Mouse (Mus musculus): ENCODE results near the gene Acyp2. TPM values are rescaled to one million over a fixed set of nuclear protein-coding genes. Genes with fewer than 3 reads are reported as not detected.

Gene Acyp2
- polyA plus RNA-seq, 1 experiment from 2014 or later: not detected

GRCm38 (mm10) chr11:30580008-30580407, 69.4 kb downstream of the Acyp2 start:
- H3K27me3 ChIP-seq: no peaks in the 10 kb centered on the region
- CTCF ChIA-PET: no interaction called here
- DNase-seq (ENCODE audit: low read depth, low spot score) (no peak), ATAC-seq (no peak)
- in situ Hi-C loops (cut with MboI; ENCODE audit: low pct_unique_long_range_greater_than_20kb): no loop called here
- POLR2A ChIA-PET: interaction anchor here (0.6 kb wide), 1 partner anchor 1273 kb away, joined by 3 read pairs; no protein-coding TSS in a partner anchor
- no peak for TF ChIP-seq CTCF (IDR thresholded peaks at IDR 0.05)

GRCm38 (mm10) chr11:30578931-30579330, 70.5 kb downstream of the Acyp2 start:
- in situ Hi-C loops (cut with MboI; ENCODE audit: low pct_unique_long_range_greater_than_20kb): no loop called here
- CTCF ChIA-PET: interaction anchor here (1.2 kb wide), 1 partner anchor 22 kb away, joined by 3 read pairs; no protein-coding TSS in a partner anchor
- DNase-seq (ENCODE audit: low read depth, low spot score) (no peak), ATAC-seq (no peak)
- no peak for TF ChIP-seq CTCF (IDR thresholded peaks at IDR 0.05)
- no peaks in the 10 kb centered on the region for H3K27me3 ChIP-seq
- POLR2A ChIA-PET: no interaction called here

GRCm38 (mm10) chr11:30572790-30573395, 76.5 kb downstream of the Acyp2 start:
- ChIA-PET CTCF (no interaction called here), POLR2A (no interaction called here)
- no peak for ATAC-seq
- DNase-seq (ENCODE audit: low read depth, low spot score): no peak
- in situ Hi-C loops (cut with MboI; ENCODE audit: low pct_unique_long_range_greater_than_20kb): no loop called here
- no peak for TF ChIP-seq CTCF (IDR thresholded peaks at IDR 0.05)
- no peaks in the 10 kb centered on the region for H3K27me3 ChIP-seq

GRCm38 (mm10) chr11:30570568-30570967, 78.8 kb downstream of the Acyp2 start:
- ChIA-PET POLR2A (no interaction called here), CTCF (no interaction called here)
- H3K27me3 ChIP-seq: no peaks in the 10 kb centered on the region
- DNase-seq (ENCODE audit: low read depth, low spot score): no peak
- TF ChIP-seq CTCF (IDR thresholded peaks at IDR 0.05): no peak
- ATAC-seq: no peak
- in situ Hi-C loops (cut with MboI; ENCODE audit: low pct_unique_long_range_greater_than_20kb): no loop called here

GRCm38 (mm10) chr11:30560215-30560614, 89.2 kb downstream of the Acyp2 start:
- no peak for ATAC-seq
- CTCF ChIA-PET: no interaction called here
- no peak for DNase-seq (ENCODE audit: low read depth, low spot score)
- in situ Hi-C loops (cut with MboI; ENCODE audit: low pct_unique_long_range_greater_than_20kb): no loop called here
- H3K27me3 ChIP-seq: no peaks in the 10 kb centered on the region
- POLR2A ChIA-PET: no interaction called here
- TF ChIP-seq CTCF (IDR thresholded peaks at IDR 0.05): no peak

GRCm38 (mm10) chr11:30553408-30553807, 96.0 kb downstream of the Acyp2 start:
- no peak for ATAC-seq
- H3K27me3 ChIP-seq: no peaks in the 10 kb centered on the region
- in situ Hi-C loops (cut with MboI; ENCODE audit: low pct_unique_long_range_greater_than_20kb): no loop called here
- ChIA-PET POLR2A (no interaction called here), CTCF (no interaction called here)
- no peak for DNase-seq (ENCODE audit: low read depth, low spot score)
- no peak for TF ChIP-seq CTCF (IDR thresholded peaks at IDR 0.05)

- no peaks in the 10 kb centered on the region for H3K27me3 ChIP-seq
- in situ Hi-C loops (cut with MboI; ENCODE audit: low pct_unique_long_range_greater_than_20kb): no loop called here
- ATAC-seq (no peak), DNase-seq (ENCODE audit: low read depth, low spot score) (no peak)
- ChIA-PET CTCF (no interaction called here), POLR2A (no interaction called here)
- no peak for TF ChIP-seq CTCF (IDR thresholded peaks at IDR 0.05)
Observed at GRCm38 (mm10) chr11:30517133-30517532, 132.3 kb downstream of the Acyp2 start.

GRCm38 (mm10) chr11:30508178-30508577, 141.2 kb downstream of the Acyp2 start:
- in situ Hi-C loops (cut with MboI; ENCODE audit: low pct_unique_long_range_greater_than_20kb): no loop called here
- no peak for TF ChIP-seq CTCF (IDR thresholded peaks at IDR 0.05)
- no peaks in the 10 kb centered on the region for H3K27me3 ChIP-seq
- ChIA-PET POLR2A (no interaction called here), CTCF (no interaction called here)
- DNase-seq (ENCODE audit: low read depth, low spot score): no peak
- no peak for ATAC-seq

GRCm38 (mm10) chr11:30498738-30499355, 150.5 kb downstream of the Acyp2 start:
- ATAC-seq: no peak

GRCm38 (mm10) chr11:30497151-30497550, 152.2 kb downstream of the Acyp2 start:
- H3K27me3 ChIP-seq: no peaks in the 10 kb centered on the region
- no peak for ATAC-seq
- ChIA-PET CTCF (no interaction called here), POLR2A (no interaction called here)
- no peak for DNase-seq (ENCODE audit: low read depth, low spot score)
- no peak for TF ChIP-seq CTCF (IDR thresholded peaks at IDR 0.05)
- in situ Hi-C loops (cut with MboI; ENCODE audit: low pct_unique_long_range_greater_than_20kb): loop anchor here (25.0 kb wide), 1 partner anchor 410 kb away; no protein-coding TSS in a partner anchor

More at GRCm38 (mm10) chr11:30498738-30499355, 150.5 kb downstream of the Acyp2 start:
- in situ Hi-C loops (cut with MboI; ENCODE audit: low pct_unique_long_range_greater_than_20kb): loop anchor here (25.0 kb wide), 1 partner anchor 412 kb away; no protein-coding TSS in a partner anchor
- TF ChIP-seq CTCF (IDR thresholded peaks at IDR 0.05): no peak
- H3K27me3 ChIP-seq: no peaks in the 10 kb centered on the region
- ChIA-PET POLR2A (no interaction called here), CTCF (no interaction called here)
- no peak for DNase-seq (ENCODE audit: low read depth, low spot score)

- POLR2A ChIA-PET: no interaction called here
- CTCF ChIA-PET: no interaction called here
- no peaks in the 10 kb centered on the region for H3K27me3 ChIP-seq
- no peak for ATAC-seq
- no peak for TF ChIP-seq CTCF (IDR thresholded peaks at IDR 0.05)
- DNase-seq (ENCODE audit: low read depth, low spot score): no peak
- in situ Hi-C loops (cut with MboI; ENCODE audit: low pct_unique_long_range_greater_than_20kb): loop anchor here (25.0 kb wide), 1 partner anchor 404 kb away; no protein-coding TSS in a partner anchor
Observed at GRCm38 (mm10) chr11:30491515-30492260, 157.7 kb downstream of the Acyp2 start.
